ENCODE assay signal across 8 mouse cellular contexts in genomic region chr2:135380796-135381195, GRCm38 (mm10).
A peak's percentile ranks its signal among the peaks of the same experiment; 100 is the strongest.
DNase-seq lines count a peak whose midpoint lies in the region; ATAC-seq and TF ChIP-seq lines count a peak whose summit lies in the region.
"Not testable (repeated sequence)": the region's sequence is repeated elsewhere in the genome, so short reads cannot be mapped to it uniquely, and the experiment has no call there.

No protein-coding gene starts in this region.

- H3K27me3 ChIP-seq in forebrain, embryonic 13.5 days; neural tube, embryonic 15.5 days (replicated peaks): not testable (repeated sequence)

- not testable (repeated sequence) for H3K4me2 ChIP-seq in forebrain, embryonic 13.5 days
- peak overlapping the region; percentile 25 for H3K4me2 ChIP-seq in neural tube, embryonic 15.5 days

- 23% methylated on average over 7 of the region's 7 CpGs for WGBS in forebrain, embryonic 13.5 days
- WGBS in neural tube, embryonic 15.5 days, result 11% methylated on average over 7 of the region's 7 CpGs

- H3K4me1 ChIP-seq in forebrain, embryonic 13.5 days; neural tube, embryonic 15.5 days: not testable (repeated sequence)

- H3K36me3 ChIP-seq in forebrain, embryonic 13.5 days (ENCODE audit: poor library complexity, severe bottlenecking); neural tube, embryonic 15.5 days: not testable (repeated sequence)

- H3K4me3 ChIP-seq in forebrain, embryonic 13.5 days; gastrocnemius, adult 2 months; neural tube, embryonic 15.5 days (replicated peaks): not testable (repeated sequence)

- ATAC-seq in forebrain, embryonic 13.5 days, result 0 out of 2 replicates have a peak, but pooled peaks have one; percentile 36
- ATAC-seq in neural tube, embryonic 15.5 days (ENCODE audit: low FRiP score), result not testable (repeated sequence)

- TF ChIP-seq CTCF in gastrocnemius, adult 2 months (IDR thresholded peaks at IDR 0.05), result not testable (repeated sequence)

- intact Hi-C loops in gastrocnemius, adult 2 months (cut with DNase I); left cerebral cortex, postnatal 4 days (cut with DNase I): not testable (repeated sequence)

- not testable (repeated sequence) for H3K27ac ChIP-seq in forebrain, embryonic 13.5 days; neural tube, embryonic 15.5 days (replicated peaks)
- H3K27ac ChIP-seq in gastrocnemius, adult 2 months, result peak overlapping the region; percentile 61

- peak; percentile 30 for DNase-seq in adrenal gland, adult 2 months
- peak; percentile 21 to 34 for DNase-seq in adrenal gland, postnatal 36 days
- peak; percentile 16 to 20 for DNase-seq in cerebellum, postnatal 14 days
- DNase-seq in gastrocnemius, adult 2 months, result not testable (repeated sequence)
- peak; percentile 42 for DNase-seq in left cerebral cortex, postnatal 4 days
- DNase-seq in testis, postnatal 14 days (ENCODE audit: low spot score), result peak; percentile 19

- H3K9ac ChIP-seq in forebrain, embryonic 13.5 days; neural tube, embryonic 15.5 days (replicated peaks): not testable (repeated sequence)

- not testable (repeated sequence) for H3K9me3 ChIP-seq in forebrain, embryonic 13.5 days (replicated peaks); neural tube, embryonic 15.5 days (replicated peaks)
